Mouse (Mus musculus): ENCODE data around the gene Cd2bp2.

Cd2bp2 gene

GRCm38 (mm10) chr7:127223515-127224478 is 27.9 kb upstream of the Cd2bp2 start:
- Histone ChIP-seq H3K4me1 (replicated peaks; ENCODE audit: low read depth, low read length) (peaks cover 94% of the 10 kb centered on the region), H3K9me3 (ENCODE audit: low read length) (0 out of 2 replicates have a peak, but pooled peaks cover 8% of the 10 kb centered on the region), H3K27me3 (ENCODE audit: insufficient read depth, low read length) (no peaks in the 10 kb centered on the region), H3K4me3 (replicated peaks; ENCODE audit: low read length) (peak overlapping the region; percentile 43), H3K36me3 (ENCODE audit: insufficient read depth, low read length) (peaks cover 17% of the 10 kb centered on the region; the same call in 1 of the 2 replicates)
- TF ChIP-seq NANOG (IDR thresholded peaks at IDR 0.05; ENCODE audit: borderline replicate concordance, low read length) (peak; percentile 3; the same call in 1 of the 2 replicates), CTCF (conservative IDR thresholded peaks at IDR 0.05; ENCODE audit: low read length) (no peak), POU5F1 (IDR thresholded peaks at IDR 0.05; ENCODE audit: borderline replicate concordance, low read length) (no peak)

DNA sequence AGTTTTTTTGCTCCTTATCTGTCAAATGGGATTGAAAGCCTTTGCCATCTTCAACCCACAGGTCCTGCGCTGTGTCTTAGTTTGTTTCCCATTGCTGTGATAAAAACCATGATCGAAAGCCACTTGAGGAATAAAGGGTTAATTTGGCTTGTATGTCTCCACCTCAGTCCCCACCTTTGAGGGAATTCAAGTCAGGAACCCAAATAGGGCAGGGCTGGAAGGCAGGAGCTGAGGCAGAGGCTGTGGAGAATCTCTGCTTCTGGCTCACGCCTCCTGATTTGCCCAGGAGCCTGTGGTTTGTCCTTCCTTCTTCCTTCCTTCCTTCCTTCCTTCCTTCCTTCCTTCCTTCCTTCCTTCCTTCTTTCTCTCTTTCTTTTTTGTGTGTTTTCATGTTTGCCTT is 27.3 kb upstream of the Cd2bp2 start:
- H3K36me3 ChIP-seq (ENCODE audit: insufficient read depth, low read length), result peaks cover 17% of the 10 kb centered on the region; the same call in 1 of the 2 replicates
- TF ChIP-seq CTCF (conservative IDR thresholded peaks at IDR 0.05; ENCODE audit: low read length), result no peak
- no peak for TF ChIP-seq POU5F1 (IDR thresholded peaks at IDR 0.05; ENCODE audit: borderline replicate concordance, low read length)
- no peak for TF ChIP-seq NANOG (IDR thresholded peaks at IDR 0.05; ENCODE audit: borderline replicate concordance, low read length)
- peak overlapping the region; percentile 43 for H3K4me3 ChIP-seq (replicated peaks; ENCODE audit: low read length)
- H3K9me3 ChIP-seq (ENCODE audit: low read length), result 0 out of 2 replicates have a peak, but pooled peaks cover 8% of the 10 kb centered on the region
- no peaks in the 10 kb centered on the region for H3K27me3 ChIP-seq (ENCODE audit: insufficient read depth, low read length)
- peaks cover 94% of the 10 kb centered on the region for H3K4me1 ChIP-seq (replicated peaks; ENCODE audit: low read depth, low read length)

DNA sequence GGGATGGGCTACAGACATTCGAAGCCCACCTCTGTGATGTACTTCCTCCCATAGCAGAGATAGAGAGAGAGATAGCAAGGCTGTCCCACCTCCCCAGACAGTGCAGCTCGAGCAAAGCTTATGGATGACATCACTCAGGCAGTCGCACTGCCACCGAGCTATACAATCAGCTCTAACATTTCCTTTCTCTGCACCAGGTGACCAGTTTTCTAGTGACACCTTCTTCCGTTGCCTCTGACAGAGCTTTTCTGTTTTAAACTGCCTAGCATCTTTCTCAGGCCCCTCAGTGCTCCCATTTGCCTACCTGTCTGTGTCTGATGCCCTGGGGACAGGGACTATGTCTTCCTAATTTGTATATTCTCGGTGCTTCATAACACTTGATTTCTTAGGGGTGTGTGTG is 24.6 kb upstream of the Cd2bp2 start:
- Histone ChIP-seq H3K4me3 (replicated peaks; ENCODE audit: low read length) (no peak overlapping the region), H3K36me3 (ENCODE audit: insufficient read depth, low read length) (peaks cover 26% of the 10 kb centered on the region), H3K27me3 (ENCODE audit: insufficient read depth, low read length) (no peaks in the 10 kb centered on the region), H3K4me1 (replicated peaks; ENCODE audit: low read depth, low read length) (peaks cover 94% of the 10 kb centered on the region), H3K9me3 (ENCODE audit: low read length) (0 out of 2 replicates have a peak, but pooled peaks cover 8% of the 10 kb centered on the region)
- TF ChIP-seq CTCF (conservative IDR thresholded peaks at IDR 0.05; ENCODE audit: low read length), result no peak
- TF ChIP-seq NANOG (IDR thresholded peaks at IDR 0.05; ENCODE audit: borderline replicate concordance, low read length), result no peak
- no peak for TF ChIP-seq POU5F1 (IDR thresholded peaks at IDR 0.05; ENCODE audit: borderline replicate concordance, low read length)

GRCm38 (mm10) chr7:127218670-127219069 is 22.8 kb upstream of the Cd2bp2 start:
- Histone ChIP-seq H3K27me3 (ENCODE audit: insufficient read depth, low read length) (no peaks in the 10 kb centered on the region), H3K4me3 (replicated peaks; ENCODE audit: low read length) (peak overlapping the region; percentile 79), H3K4me1 (replicated peaks; ENCODE audit: low read depth, low read length) (peaks cover 95% of the 10 kb centered on the region), H3K36me3 (ENCODE audit: insufficient read depth, low read length) (peaks cover 43% of the 10 kb centered on the region), H3K9me3 (ENCODE audit: low read length) (0 out of 2 replicates have a peak, but pooled peaks cover 5% of the 10 kb centered on the region)
- TF ChIP-seq NANOG (IDR thresholded peaks at IDR 0.05; ENCODE audit: borderline replicate concordance, low read length) (no peak), CTCF (conservative IDR thresholded peaks at IDR 0.05; ENCODE audit: low read length) (no peak), POU5F1 (IDR thresholded peaks at IDR 0.05; ENCODE audit: borderline replicate concordance, low read length) (no peak)

- Histone ChIP-seq H3K27me3 (ENCODE audit: insufficient read depth, low read length) (no peaks in the 10 kb centered on the region), H3K9me3 (ENCODE audit: low read length) (0 out of 2 replicates have a peak, but pooled peaks cover 5% of the 10 kb centered on the region), H3K4me1 (replicated peaks; ENCODE audit: low read depth, low read length) (peaks cover 95% of the 10 kb centered on the region), H3K4me3 (replicated peaks; ENCODE audit: low read length) (peak overlapping the region; percentile 79), H3K36me3 (ENCODE audit: insufficient read depth, low read length) (peaks cover 47% of the 10 kb centered on the region)
- TF ChIP-seq CTCF (conservative IDR thresholded peaks at IDR 0.05; ENCODE audit: low read length) (no peak), NANOG (IDR thresholded peaks at IDR 0.05; ENCODE audit: borderline replicate concordance, low read length) (no peak), POU5F1 (IDR thresholded peaks at IDR 0.05; ENCODE audit: borderline replicate concordance, low read length) (no peak)
Measured at GRCm38 (mm10) chr7:127217901-127218642, 22.2 kb upstream of the Cd2bp2 start.

DNA sequence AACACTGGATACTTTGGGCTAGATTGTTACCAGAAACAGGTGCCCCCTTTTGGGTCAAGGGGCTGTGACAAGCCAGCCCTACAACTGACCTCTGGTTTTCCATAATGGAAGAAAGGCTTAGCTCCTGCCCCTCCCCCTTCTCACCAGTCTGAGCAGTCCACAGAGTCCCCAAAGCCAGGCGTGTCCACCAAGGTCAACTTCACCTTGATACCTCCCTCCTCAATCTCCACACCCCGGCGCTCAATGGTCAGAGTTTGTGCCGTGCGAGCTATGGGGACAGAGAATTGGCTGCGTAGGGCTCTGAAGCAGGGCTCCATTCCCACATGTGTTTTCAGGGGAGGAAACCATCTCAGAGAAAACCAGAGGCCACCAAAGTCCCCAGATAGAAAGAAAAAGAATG is 21.6 kb upstream of the Cd2bp2 start:
- H3K4me3 ChIP-seq (replicated peaks; ENCODE audit: low read length), result peak overlapping the region; percentile 79
- no peaks in the 10 kb centered on the region for H3K27me3 ChIP-seq (ENCODE audit: insufficient read depth, low read length)
- TF ChIP-seq CTCF (conservative IDR thresholded peaks at IDR 0.05; ENCODE audit: low read length) (no peak), NANOG (IDR thresholded peaks at IDR 0.05; ENCODE audit: borderline replicate concordance, low read length) (no peak), POU5F1 (IDR thresholded peaks at IDR 0.05; ENCODE audit: borderline replicate concordance, low read length) (no peak)
- H3K4me1 ChIP-seq (replicated peaks; ENCODE audit: low read depth, low read length), result peaks cover 95% of the 10 kb centered on the region
- H3K36me3 ChIP-seq (ENCODE audit: insufficient read depth, low read length), result peaks cover 43% of the 10 kb centered on the region
- 0 out of 2 replicates have a peak, but pooled peaks cover 5% of the 10 kb centered on the region for H3K9me3 ChIP-seq (ENCODE audit: low read length)

- H3K9me3 ChIP-seq (ENCODE audit: low read length), result no peaks in the 10 kb centered on the region
- peaks cover 97% of the 10 kb centered on the region for H3K4me1 ChIP-seq (replicated peaks; ENCODE audit: low read depth, low read length)
- H3K27me3 ChIP-seq (ENCODE audit: insufficient read depth, low read length), result no peaks in the 10 kb centered on the region
- peak overlapping the region; percentile 79 for H3K4me3 ChIP-seq (replicated peaks; ENCODE audit: low read length)
- TF ChIP-seq POU5F1 (IDR thresholded peaks at IDR 0.05; ENCODE audit: borderline replicate concordance, low read length), result no peak
- TF ChIP-seq NANOG (IDR thresholded peaks at IDR 0.05; ENCODE audit: borderline replicate concordance, low read length), result no peak
- no peak for TF ChIP-seq CTCF (conservative IDR thresholded peaks at IDR 0.05; ENCODE audit: low read length)
- peaks cover 37% of the 10 kb centered on the region for H3K36me3 ChIP-seq (ENCODE audit: insufficient read depth, low read length)
Measured at GRCm38 (mm10) chr7:127216307-127216706, 20.5 kb upstream of the Cd2bp2 start.
